In the genomic region with DNA sequence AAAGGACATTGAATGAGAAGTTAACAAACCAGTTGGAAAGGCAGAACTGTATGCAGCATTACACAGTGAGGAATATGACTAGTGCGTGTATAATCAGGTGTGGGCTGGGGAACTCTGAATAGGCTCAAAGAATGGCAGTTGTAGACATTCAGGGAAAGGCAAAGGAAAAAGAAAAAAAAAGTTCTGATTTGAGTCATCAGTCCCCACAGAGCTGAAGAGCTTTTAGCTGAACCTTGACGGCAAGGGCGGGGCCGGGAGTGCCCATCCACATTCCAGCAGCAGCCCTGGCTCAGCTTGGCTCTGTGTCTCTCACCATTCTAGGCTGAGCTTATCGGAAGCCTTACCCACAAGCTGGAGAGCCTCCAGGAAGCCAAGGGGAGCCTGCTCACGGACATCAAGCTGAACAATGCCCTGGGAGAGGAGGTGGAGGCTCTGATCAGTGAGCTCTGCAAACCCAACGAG, we compare ENCODE assay signal across 11 mouse cellular contexts.
A peak's percentile ranks its signal among the peaks of the same experiment; 100 is the strongest.
DNase-seq lines count a peak whose midpoint lies in the region; ATAC-seq and TF ChIP-seq lines count a peak whose summit lies in the region.
"Had no signal": no experiment of that assay in that cellular context is flagged by ENCODE, and none has a peak within 500 bp of the region (broad histone marks: within the 10 kb centered on the region; RNA-seq: fewer than 3 reads in every experiment).

No protein-coding gene starts in this region.

- 27% methylated on average over 7 of the region's 7 CpGs for WGBS in heart, embryonic 16.5 days

- H3K9me3 ChIP-seq in heart, embryonic 16.5 days (replicated peaks; ENCODE audit: control insufficient read depth, low read length) = no peaks in the 10 kb centered on the region
- H3K9me3 ChIP-seq: embryonic facial prominence, embryonic 13.5 days; midbrain, embryonic 15.5 days had no signal

- peaks cover 41% of the 10 kb centered on the region for H3K4me1 ChIP-seq in heart, embryonic 16.5 days (ENCODE audit: control insufficient read depth, insufficient read depth, low read length)

- H3K27me3 ChIP-seq in heart, embryonic 16.5 days (ENCODE audit: control insufficient read depth, insufficient read depth, low read length) = no peaks in the 10 kb centered on the region
- H3K27me3 ChIP-seq: embryonic facial prominence, embryonic 13.5 days; midbrain, embryonic 15.5 days had no signal

- H3K27ac ChIP-seq in heart, embryonic 16.5 days (ENCODE audit: low read length) = peak overlapping the region; percentile 95
- no peak overlapping the region for H3K27ac ChIP-seq in layer of hippocampus, adult 2 months
- H3K27ac ChIP-seq: embryonic facial prominence, embryonic 13.5 days; midbrain, embryonic 15.5 days had no signal

- peak overlapping the region; percentile 35 for H3K9ac ChIP-seq in heart, embryonic 16.5 days (ENCODE audit: low read length)
- H3K9ac ChIP-seq: midbrain, embryonic 15.5 days had no signal

- peak overlapping the region; percentile 17 for H3K4me2 ChIP-seq in heart, embryonic 16.5 days (ENCODE audit: low read depth, low read length)
- H3K4me2 ChIP-seq: embryonic facial prominence, embryonic 13.5 days; midbrain, embryonic 15.5 days had no signal

- H3K4me3 ChIP-seq in heart, embryonic 16.5 days (ENCODE audit: low read length) = no peak overlapping the region
- no peak overlapping the region for H3K4me3 ChIP-seq in layer of hippocampus, adult 2 months
- H3K4me3 ChIP-seq: embryonic facial prominence, embryonic 13.5 days; midbrain, embryonic 15.5 days had no signal

- DNase-seq in ES-CJ7 (ENCODE audit: low read depth, low spot score) = peak; percentile 57
- DNase-seq in adrenal gland, postnatal 10 days = peak; percentile 63
- DNase-seq in lung, postnatal 25 days (ENCODE audit: low spot score) = peak; percentile 74
- DNase-seq in spleen, postnatal 36 days (ENCODE audit: low spot score in 2 of 2) = no peak
- DNase-seq in kidney, adult 9 months = no peak
- DNase-seq in layer of hippocampus, postnatal 36 days = no peak
- no peak for DNase-seq in layer of hippocampus, adult 2 months (ENCODE audit: low spot score in 2 of 2)
- DNase-seq: thymus, postnatal 36 days had no signal

- TF ChIP-seq CTCF in layer of hippocampus, adult 2 months (conservative IDR thresholded peaks at IDR 0.05) = no peak

- peaks cover 19% of the 10 kb centered on the region for H3K36me3 ChIP-seq in heart, embryonic 16.5 days (ENCODE audit: control insufficient read depth, insufficient read depth)
- H3K36me3 ChIP-seq: embryonic facial prominence, embryonic 13.5 days had no signal

- peak; percentile 83 for ATAC-seq in heart, embryonic 16.5 days (replicated peaks; ENCODE audit: extremely low read depth, insufficient read depth, low FRiP score)
- ATAC-seq: midbrain, embryonic 15.5 days had no signal

Comparison
In these comparisons a context has a peak if more than half of its experiments do, and no peak if none do; other contexts are left out.
1. DNase-seq: peak in ES-CJ7 (single experiment), adrenal gland, postnatal 10 days (single experiment) and lung, postnatal 25 days (single experiment); none in spleen, postnatal 36 days (0 of 2), kidney, adult 9 months (single experiment), layer of hippocampus, postnatal 36 days (0 of 2) and layer of hippocampus, adult 2 months (0 of 2).